Mouse (Mus musculus): ENCODE measurements around the gene Dcun1d1.

Gene Dcun1d1

DNA sequence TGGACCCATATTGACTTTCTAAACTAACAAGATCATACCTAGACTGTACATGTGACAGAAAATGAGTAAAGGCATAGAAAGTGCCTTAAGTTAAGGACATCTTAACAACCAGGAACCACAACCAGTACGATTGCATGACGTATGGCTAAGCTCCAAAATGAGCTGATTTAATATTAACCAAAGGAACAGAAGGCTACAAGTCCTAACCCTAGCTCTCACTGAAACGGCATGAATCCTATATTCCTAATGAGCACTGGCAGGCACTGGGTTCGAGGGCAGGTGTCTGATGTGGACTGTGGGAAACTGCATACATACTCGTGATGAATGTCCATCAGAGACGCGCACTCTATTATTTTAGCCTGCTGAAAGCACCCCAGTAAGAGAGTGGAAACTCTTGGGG is 5.9 kb downstream of the Dcun1d1 start:
- no peak for DNase-seq (ENCODE audit: low read depth, low spot score)

- DNase-seq (ENCODE audit: low read depth, low spot score), result no peak
Observed at GRCm38 (mm10) chr3:35929831-35930230, 7.4 kb downstream of the Dcun1d1 start.

DNA sequence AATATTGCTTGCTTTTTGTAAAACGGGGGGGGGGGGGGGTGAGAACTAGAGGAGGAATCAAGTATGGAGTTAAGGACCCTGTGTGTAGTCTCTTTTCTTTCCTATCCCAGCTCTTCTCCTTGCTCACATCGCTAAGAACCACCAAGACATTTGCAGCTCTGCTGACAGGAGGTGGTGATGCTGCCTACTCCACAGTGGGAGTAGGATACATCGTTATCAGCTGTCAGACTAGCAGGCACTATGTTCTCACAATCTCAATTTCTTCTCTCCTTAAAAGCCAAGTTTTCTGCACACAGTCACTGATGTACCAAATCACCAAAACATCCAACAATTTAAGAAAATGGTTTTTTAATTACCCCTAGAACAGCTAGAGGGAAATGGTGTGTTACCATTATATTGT is 7.8 kb downstream of the Dcun1d1 start:
- DNase-seq (ENCODE audit: low read depth, low spot score), result no peak

GRCm38 (mm10) chr3:35925852-35926251 is 11.4 kb downstream of the Dcun1d1 start:
- DNase-seq (ENCODE audit: low read depth, low spot score), result no peak

DNA sequence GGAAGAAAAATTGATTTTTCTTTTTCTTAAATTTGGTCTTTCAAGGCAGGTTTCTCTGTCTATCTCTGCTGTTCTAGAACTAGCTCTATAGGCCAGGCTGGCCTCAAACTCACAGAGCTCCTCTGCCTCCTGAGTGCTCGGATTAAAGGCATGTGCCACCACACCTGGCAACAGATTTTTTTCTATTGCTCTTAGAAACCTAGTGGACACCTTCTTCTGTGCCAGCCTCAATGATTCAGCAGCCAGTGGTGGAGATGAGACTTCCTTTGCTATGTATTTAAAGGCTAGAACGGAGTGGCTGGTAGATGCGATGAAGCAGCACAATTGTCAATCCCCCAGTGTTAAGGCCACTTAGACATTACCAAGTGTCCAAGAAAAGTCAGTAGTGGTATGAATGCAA is 13.2 kb downstream of the Dcun1d1 start:
- DNase-seq (ENCODE audit: low read depth, low spot score), result no peak

- no peak for DNase-seq (ENCODE audit: low read depth, low spot score)
Observed at GRCm38 (mm10) chr3:35923495-35923894, 13.8 kb downstream of the Dcun1d1 start.

- no peak for DNase-seq (ENCODE audit: low read depth, low spot score)
Observed at GRCm38 (mm10) chr3:35922522-35922921, 14.7 kb downstream of the Dcun1d1 start.

DNA sequence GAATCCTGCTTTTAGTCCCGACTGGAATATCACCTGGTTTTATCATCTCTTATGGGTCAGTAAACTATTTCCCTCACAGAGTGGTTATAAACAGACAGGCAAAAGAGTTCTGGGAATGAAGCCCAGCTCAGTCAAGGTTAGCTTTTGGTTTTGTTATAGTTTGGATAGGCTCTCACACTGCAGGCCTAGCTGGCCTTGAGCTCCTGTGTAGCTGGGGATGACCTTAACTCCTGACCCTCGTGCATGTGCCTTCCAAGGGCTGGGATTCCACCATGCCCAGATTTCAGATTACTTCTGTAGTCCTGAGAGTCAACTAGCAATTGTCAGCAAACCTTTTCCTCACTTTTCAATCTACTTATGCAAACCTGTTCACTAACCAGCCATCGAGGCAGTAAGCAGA is 19.0 kb downstream of the Dcun1d1 start:
- no peak for DNase-seq (ENCODE audit: low read depth, low spot score)

GRCm38 (mm10) chr3:35908982-35909680 is 28.1 kb downstream of the Dcun1d1 start:
- no peak for DNase-seq (ENCODE audit: low read depth, low spot score)

GRCm38 (mm10) chr3:35900555-35901204 is 36.6 kb downstream of the Dcun1d1 start:
- no peak for DNase-seq (ENCODE audit: low read depth, low spot score)

DNA sequence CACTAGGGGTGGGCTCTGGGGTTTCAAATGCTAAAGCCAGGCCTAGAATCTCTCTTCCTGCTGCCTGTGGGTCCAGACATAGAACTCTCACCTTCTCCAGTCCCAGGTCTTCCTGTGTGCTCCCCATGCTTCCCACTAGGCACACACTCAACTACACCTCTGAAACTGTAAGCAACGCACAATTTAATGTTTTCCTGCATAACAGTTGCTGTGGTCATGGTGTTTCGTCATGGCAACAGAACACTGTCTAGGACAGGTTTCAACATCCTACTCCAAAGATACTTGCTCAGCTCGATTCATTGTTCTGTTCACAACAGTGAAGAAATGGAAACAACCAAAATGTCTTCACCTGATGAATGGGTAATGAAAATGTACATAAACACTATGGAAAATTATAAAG is 38.1 kb downstream of the Dcun1d1 start:
- no peak for DNase-seq (ENCODE audit: low read depth, low spot score)

GRCm38 (mm10) chr3:35897900-35898299 is 39.3 kb downstream of the Dcun1d1 start:
- DNase-seq (ENCODE audit: low read depth, low spot score), result no peak

- no peak for DNase-seq (ENCODE audit: low read depth, low spot score)
Observed at GRCm38 (mm10) chr3:35893156-35893555, 44.1 kb downstream of the Dcun1d1 start.

GRCm38 (mm10) chr3:35891123-35891522 is 46.1 kb downstream of the Dcun1d1 start:
- no peak for DNase-seq (ENCODE audit: low read depth, low spot score)

- no peak for DNase-seq (ENCODE audit: low read depth, low spot score)
Observed at GRCm38 (mm10) chr3:35889531-35889930, 47.7 kb downstream of the Dcun1d1 start.

DNA sequence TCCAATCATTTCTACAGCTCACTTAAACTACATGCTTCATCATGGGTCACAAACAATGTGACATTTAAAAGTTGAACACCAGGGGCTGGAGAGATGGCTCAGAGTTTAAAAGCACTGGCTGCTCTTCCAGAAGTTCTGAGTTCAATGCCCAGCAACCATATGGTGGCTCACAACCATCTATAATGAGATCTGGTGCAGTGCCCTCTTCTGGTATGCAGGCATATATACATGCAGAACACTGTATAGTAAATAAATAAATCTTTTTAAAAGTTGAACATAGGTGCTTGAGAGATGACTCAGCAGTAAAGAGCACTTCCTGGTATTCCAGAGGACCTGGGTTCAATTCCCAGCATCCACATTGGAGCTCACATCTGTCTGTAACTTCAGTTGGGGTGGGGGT is 54.0 kb downstream of the Dcun1d1 start:
- no peak for DNase-seq (ENCODE audit: low read depth, low spot score)

- DNase-seq (ENCODE audit: low read depth, low spot score), result no peak
Observed at GRCm38 (mm10) chr3:35849326-35849725, 87.9 kb downstream of the Dcun1d1 start.
